Mouse (Mus musculus): ENCODE measurements around the gene Vmn2r59. TPM values are rescaled to one million over a fixed set of nuclear protein-coding genes. Genes with fewer than 3 reads are reported as not detected.
"Not testable (repeated sequence)": the region's sequence is repeated elsewhere in the genome, so short reads cannot be mapped to it uniquely, and the experiment has no call there.

Gene Vmn2r59
- not detected in 2 replicates for polyA plus RNA-seq (2012; ENCODE audit: insufficient read depth, insufficient read length, low replicate concordance, missing spikeins)

GRCm38 (mm10) chr7:42058923-42059322 is at the start of gene Vmn2r59:
TSS of gene Vmn2r59 (minus strand) at chr7:42059023.
- Histone ChIP-seq H3K27ac (ENCODE audit: insufficient read depth, low read depth, low read length) (no peak within 1 kb of the TSS), H3K4me1 (ENCODE audit: control insufficient read depth, insufficient read depth, low read length) (no peaks in the 10 kb centered on the region), H3K4me3 (ENCODE audit: insufficient read depth, low read depth, low read length) (no peak within 1 kb of the TSS)
- TF ChIP-seq POLR2A (IDR thresholded peaks at IDR 0.05; ENCODE audit: insufficient read depth, low read depth, low read length) = no peak
- no peak for TF ChIP-seq CTCF (IDR thresholded peaks at IDR 0.05; ENCODE audit: insufficient read depth, low read depth, low read length)

- TF ChIP-seq POLR2A (IDR thresholded peaks at IDR 0.05; ENCODE audit: insufficient read depth, low read depth, low read length) (no peak), CTCF (IDR thresholded peaks at IDR 0.05; ENCODE audit: insufficient read depth, low read depth, low read length) (no peak)
- H3K4me3 ChIP-seq (ENCODE audit: insufficient read depth, low read depth, low read length) = no peak within 1 kb of the TSS
- H3K4me1 ChIP-seq (ENCODE audit: control insufficient read depth, insufficient read depth, low read length) = no peaks in the 10 kb centered on the region
- 75% methylated on average over 2 of the region's 2 CpGs for WGBS
- H3K27ac ChIP-seq (ENCODE audit: insufficient read depth, low read depth, low read length) = no peak within 1 kb of the TSS
Measured at GRCm38 (mm10) chr7:42107470-42107869, 48.6 kb upstream of the Vmn2r59 start, which contains the start of gene Vmn2r60. TSS of gene Vmn2r60 (plus strand) at chr7:42107770.

- not testable (repeated sequence) for H3K4me3 ChIP-seq (ENCODE audit: insufficient read depth, low read depth, low read length); H3K4me1 ChIP-seq (ENCODE audit: control insufficient read depth, insufficient read depth, low read length); H3K27ac ChIP-seq (ENCODE audit: insufficient read depth, low read depth, low read length)
- WGBS = 77% methylated on average over 14 of the region's 14 CpGs
Measured at GRCm38 (mm10) chr7:42107061-42107460, 48.2 kb upstream of the Vmn2r59 start.

Other genes starting within 250 kb of the Vmn2r59 start
- not detected in 2 replicates for gene Vmn2r58, start 186.3 kb downstream of the Vmn2r59 start, polyA plus RNA-seq (2012; ENCODE audit: insufficient read depth, insufficient read length, low replicate concordance, missing spikeins)
- not detected in 2 replicates for gene Vmn2r60, start 48.7 kb upstream of the Vmn2r59 start, polyA plus RNA-seq (2012; ENCODE audit: insufficient read depth, insufficient read length, low replicate concordance, missing spikeins)
- gene Vmn2r61, start 201.0 kb upstream of the Vmn2r59 start, polyA plus RNA-seq (2012; ENCODE audit: insufficient read depth, insufficient read length, low replicate concordance, missing spikeins) = not detected in 2 replicates